Mouse (Mus musculus) forebrain, embryonic 11.5 days (tissue): Measurements from ENCODE around the gene Sema3g. TPM values are rescaled to one million over a fixed set of nuclear protein-coding genes. Genes with fewer than 3 reads are reported as not detected.
A peak's percentile ranks its signal among the peaks of the same experiment; 100 is the strongest.

Experiments
- ATAC-seq: fragments of 200-750 bp; cut with Nextera tagmentation; replicated peaks from 2 replicates; pipeline ENCODE4 v1.8.0; 2017; ENCODE audit warnings: moderate TSS enrichment; ENCODE audit not compliant: low FRiP score
- DNase-seq: peaks from one replicate; pipeline ENCODE4 v3.0.0-alpha.2; 2017; ENCODE audit warnings: low spot score
- H3K27ac ChIP-seq: fragments of 300-500 bp; sonication (generic); 2 replicates; pipeline ENCODE4 v1.5.1; 2014; ENCODE audit warnings: low read depth, low read length
- H3K27me3 ChIP-seq: fragments of 300-500 bp; sonication (generic); 2 replicates; pipeline ENCODE4 v1.6.1; 2014; ENCODE audit warnings: mild to moderate bottlenecking, low read length, mixed read lengths; ENCODE audit not compliant: control insufficient read depth, insufficient read depth
- H3K36me3 ChIP-seq: fragments of 300-500 bp; sonication (generic); 2 replicates; pipeline ENCODE4 v1.6.1; 2014; ENCODE audit warnings: mild to moderate bottlenecking, low read length, moderate library complexity, mixed read lengths; ENCODE audit not compliant: control insufficient read depth, insufficient read depth
- H3K4me1 ChIP-seq: fragments of 300-500 bp; sonication (generic); replicated peaks from 2 replicates; pipeline ENCODE4 v1.6.1; 2014; ENCODE audit warnings: low read length, mixed read lengths; ENCODE audit not compliant: control insufficient read depth, insufficient read depth
- H3K4me2 ChIP-seq: fragments of 300-500 bp; sonication (generic); 2 replicates; pipeline ENCODE4 v1.6.1; 2014; ENCODE audit warnings: low read depth, mild to moderate bottlenecking, low read length, moderate library complexity, mixed read lengths; ENCODE audit not compliant: severe bottlenecking
- H3K4me3 ChIP-seq: fragments of 300-500 bp; sonication (generic); 2 replicates; pipeline ENCODE4 v1.5.1; 2014; ENCODE audit warnings: low read depth, low read length
- H3K9ac ChIP-seq: fragments of 300-500 bp; sonication (generic); 2 replicates; pipeline ENCODE4 v1.6.1; 2014; ENCODE audit warnings: low read length
- H3K9me3 ChIP-seq: fragments of 300-500 bp; sonication (generic); 2 replicates; pipeline ENCODE4 v1.6.1; 2016; ENCODE audit warnings: low read length, mixed read lengths; ENCODE audit not compliant: control insufficient read depth
- WGBS: fragments of 180-500 bp; shearing (Covaris S2); extraction: QIAGEN DNeasy Blood & Tissue Kit; methylation state at CpG from one replicate; pipeline ENCODE4 v1.1.7; 2014; 5-methylcytosine and 5-hydroxymethylcytosine counted together
- polyA plus RNA-seq: library from polyadenylated mRNA; unstranded; fragments of >200 nt; fragmentation: Nextera tagmentation; extraction: Ambion mirVana; gene quantifications from 2 replicates; pipeline ENCODE4 v1.2.1, GENCODE M21; 2014

The Sema3g gene
- polyA plus RNA-seq, 1 experiment from 2014 or later, result 0.16 TPM

DNA sequence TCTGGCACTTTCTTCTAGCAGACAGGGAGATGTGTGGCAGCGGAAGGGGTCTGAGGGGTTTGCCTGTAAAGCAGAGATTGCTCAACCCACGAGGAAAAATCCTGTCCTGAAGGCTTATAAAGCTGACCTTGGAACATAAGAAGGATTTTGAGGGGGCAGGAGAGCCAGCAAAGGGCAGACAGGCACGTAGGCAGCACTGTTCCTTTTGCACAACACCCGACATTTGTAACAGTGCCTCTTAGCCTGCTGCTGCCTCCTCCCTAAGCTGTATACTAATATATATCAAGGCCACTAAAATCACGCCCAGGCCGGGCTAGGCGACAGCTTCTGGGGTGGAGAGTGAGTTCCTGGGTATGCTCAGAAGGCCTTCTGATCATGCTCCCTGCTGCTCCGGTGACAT, 12.8 kb downstream of the Sema3g start:
- WGBS, result 71% methylated on average over 8 of the region's 8 CpGs
- Histone ChIP-seq H3K27me3 (no peaks in the 10 kb centered on the region), H3K36me3 (no peaks in the 10 kb centered on the region), H3K9me3 (no peaks in the 10 kb centered on the region), H3K27ac (no peak overlapping the region), H3K4me1 (no peaks in the 10 kb centered on the region), H3K4me2 (no peak overlapping the region), H3K4me3 (no peak overlapping the region), H3K9ac (no peak overlapping the region)
- DNase-seq (no peak), ATAC-seq (no peak)

- ATAC-seq (no peak), DNase-seq (no peak)
- Histone ChIP-seq H3K4me1 (no peaks in the 10 kb centered on the region), H3K9me3 (no peaks in the 10 kb centered on the region), H3K36me3 (no peaks in the 10 kb centered on the region), H3K4me2 (no peak overlapping the region), H3K27me3 (no peaks in the 10 kb centered on the region), H3K27ac (no peak overlapping the region), H3K4me3 (no peak overlapping the region), H3K9ac (no peak overlapping the region)
- WGBS, result 91% methylated on average over 13 of the region's 13 CpGs
These were observed 14.9 kb downstream of the Sema3g start for GRCm38 (mm10) chr14:31232404-31233069.

DNA sequence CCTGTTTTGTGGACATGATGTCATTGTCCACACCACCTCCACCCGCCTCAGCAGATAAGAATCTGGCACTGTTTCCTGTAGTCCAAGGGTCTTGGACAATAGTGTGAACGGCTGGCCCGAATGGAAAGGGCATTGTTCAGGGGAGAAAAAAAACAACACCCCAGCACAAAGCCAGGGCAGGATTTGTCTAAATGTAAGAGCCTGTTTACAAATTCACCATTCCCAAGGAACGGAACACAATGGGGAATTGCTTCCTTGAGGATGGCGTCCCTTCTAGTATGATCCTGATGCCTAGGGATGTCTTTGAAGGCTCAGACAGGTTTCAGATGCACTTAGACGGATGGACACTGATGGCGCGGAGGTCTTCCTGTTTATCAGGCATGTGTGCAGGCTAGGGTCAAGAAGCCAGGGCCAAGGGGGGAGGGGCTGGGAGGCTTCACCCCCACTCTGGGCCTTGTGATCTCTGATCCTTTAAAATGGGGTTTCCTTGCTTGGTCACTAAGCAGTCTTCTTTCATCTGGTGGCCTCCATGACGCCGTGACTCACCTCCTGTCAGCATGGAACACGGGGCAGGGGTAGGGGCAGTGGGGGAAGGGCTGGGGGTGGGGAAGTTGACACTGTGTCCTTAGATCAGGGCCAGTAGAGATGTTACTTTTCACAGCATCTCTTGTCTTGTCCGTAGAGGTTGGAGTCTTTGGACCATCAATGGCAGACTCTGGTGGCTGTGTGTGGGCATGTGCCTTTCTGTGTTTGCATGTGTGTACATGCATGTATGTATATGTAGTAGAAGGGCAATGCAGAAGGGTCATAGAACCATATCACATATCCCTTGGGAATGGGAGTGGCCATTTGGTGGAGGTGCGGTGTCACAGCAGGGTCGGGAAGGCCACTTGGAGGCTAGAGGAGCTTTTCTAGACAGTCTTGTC, 15.7 kb downstream of the Sema3g start:
- WGBS, result 93% methylated on average over 14 of the region's 14 CpGs

DNA sequence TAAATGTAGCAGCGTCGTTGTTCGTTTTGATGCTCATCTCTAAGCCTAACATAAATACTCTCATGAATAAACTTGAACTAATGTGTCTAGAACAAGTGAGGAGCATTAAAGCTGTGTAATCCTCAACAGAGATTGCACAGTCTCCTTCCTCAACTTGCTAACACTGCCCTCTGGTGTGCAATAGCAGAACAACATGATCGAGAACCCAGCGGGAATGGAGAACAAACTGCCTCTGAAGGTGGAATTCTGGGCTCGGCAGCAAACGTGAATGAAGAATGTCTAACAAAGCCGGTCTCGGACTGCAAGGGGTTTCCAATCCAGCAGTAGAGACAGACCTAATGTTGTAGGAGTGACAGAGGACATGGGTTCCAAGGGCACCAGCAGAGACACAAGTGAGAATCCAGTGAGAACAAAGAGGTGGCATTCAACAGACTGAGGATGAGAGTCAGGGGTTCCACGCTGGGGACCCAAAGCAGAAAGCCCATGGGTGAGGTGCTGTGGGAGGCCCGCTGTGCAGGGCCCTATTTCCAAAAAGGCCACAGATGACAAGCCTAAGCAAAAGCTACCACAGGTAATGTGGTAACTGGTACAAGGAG, 16.4 kb downstream of the Sema3g start:
- H3K9ac ChIP-seq, result no peak overlapping the region; the same call in 1 of the 2 replicates
- ATAC-seq (0 out of 2 replicates have a peak, but pooled peaks have one; percentile 21), DNase-seq (peak; percentile 82)
- H3K27ac ChIP-seq, result no peak overlapping the region
- H3K4me1 ChIP-seq, result no peaks in the 10 kb centered on the region
- no peaks in the 10 kb centered on the region for H3K27me3 ChIP-seq
- H3K36me3 ChIP-seq, result no peaks in the 10 kb centered on the region
- no peak overlapping the region for H3K4me3 ChIP-seq
- no peaks in the 10 kb centered on the region for H3K9me3 ChIP-seq
- 25% methylated on average over 11 of the region's 11 CpGs for WGBS
- H3K4me2 ChIP-seq, result no peak overlapping the region

More for the DNA sequence above, 15.7 kb downstream of the Sema3g start:
- Histone ChIP-seq H3K36me3 (no peaks in the 10 kb centered on the region), H3K9me3 (no peaks in the 10 kb centered on the region), H3K27me3 (no peaks in the 10 kb centered on the region), H3K4me1 (no peaks in the 10 kb centered on the region), H3K27ac (no peak overlapping the region), H3K4me2 (no peak overlapping the region), H3K9ac (no peak overlapping the region), H3K4me3 (no peak overlapping the region)
- DNase-seq (no peak), ATAC-seq (no peak)

DNA sequence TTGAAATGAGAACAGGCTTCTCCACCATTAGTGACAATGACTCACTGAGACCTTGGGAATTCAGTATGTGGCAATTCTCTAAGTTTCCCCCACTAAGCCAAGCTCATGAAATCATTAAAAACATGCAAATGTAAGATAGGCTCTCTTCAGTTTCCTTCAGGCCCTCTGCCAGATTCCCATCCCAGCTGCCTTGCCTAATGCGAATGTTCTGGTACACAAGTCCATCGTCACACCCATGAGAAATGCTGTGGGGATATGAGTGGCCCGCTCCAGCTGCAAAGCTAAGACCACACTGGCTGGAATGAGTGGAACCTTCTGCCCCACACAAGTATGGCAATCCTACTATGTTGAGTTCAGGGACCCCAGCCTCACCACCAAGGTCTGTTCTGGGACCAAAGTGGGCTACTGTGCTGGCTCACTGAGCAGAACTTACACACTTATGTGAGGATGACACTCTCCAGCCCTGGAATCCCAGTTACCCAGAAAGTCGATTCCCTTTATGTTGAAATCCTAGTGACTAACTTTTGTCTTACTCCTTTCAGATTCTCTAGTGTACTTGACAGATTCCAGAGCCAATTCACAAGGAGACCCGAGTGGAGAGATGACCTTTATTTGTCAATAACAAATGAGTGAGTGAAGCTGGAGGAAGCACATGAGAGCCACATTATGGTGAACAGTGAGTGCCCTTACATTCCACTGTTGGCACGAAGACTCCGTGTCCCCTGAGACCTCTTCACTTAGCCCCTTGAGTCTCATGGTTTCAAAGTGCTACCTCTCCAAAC, 19.6 kb downstream of the Sema3g start:
- no peak overlapping the region for H3K4me2 ChIP-seq
- H3K4me3 ChIP-seq, result no peak overlapping the region
- no peak for ATAC-seq
- H3K36me3 ChIP-seq, result no peaks in the 10 kb centered on the region
- WGBS, result 85% methylated on average over 7 of the region's 7 CpGs
- no peak overlapping the region for H3K27ac ChIP-seq
- H3K9me3 ChIP-seq, result no peaks in the 10 kb centered on the region
- no peak overlapping the region for H3K9ac ChIP-seq
- no peaks in the 10 kb centered on the region for H3K4me1 ChIP-seq
- H3K27me3 ChIP-seq, result no peaks in the 10 kb centered on the region
- DNase-seq, result no peak

DNA sequence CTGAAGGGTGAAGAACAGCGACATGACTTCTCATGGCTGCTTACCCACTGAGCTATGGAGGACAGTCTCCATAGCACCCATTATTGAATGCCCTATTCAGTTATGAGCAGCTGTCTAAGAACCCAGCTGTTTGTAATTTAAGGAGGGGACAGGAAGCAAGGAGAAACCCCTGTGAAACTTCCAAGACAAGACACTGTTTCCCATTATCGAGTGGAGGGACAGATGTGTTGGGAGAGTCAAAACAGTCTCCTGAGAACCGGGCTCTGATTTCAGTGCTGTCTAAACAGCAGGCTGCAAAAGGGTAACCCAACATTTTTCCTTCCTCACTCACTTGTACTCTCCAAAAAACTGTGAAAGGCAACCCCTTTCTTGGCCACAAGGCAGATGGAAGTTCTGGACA, 22.9 kb downstream of the Sema3g start:
- Histone ChIP-seq H3K4me3 (no peak overlapping the region), H3K36me3 (no peaks in the 10 kb centered on the region), H3K27ac (no peak overlapping the region), H3K4me1 (no peaks in the 10 kb centered on the region), H3K9ac (no peak overlapping the region), H3K4me2 (no peak overlapping the region), H3K27me3 (no peaks in the 10 kb centered on the region), H3K9me3 (no peaks in the 10 kb centered on the region)
- WGBS, result 75% methylated on average over 3 of the region's 3 CpGs
- DNase-seq (no peak), ATAC-seq (no peak)

DNA sequence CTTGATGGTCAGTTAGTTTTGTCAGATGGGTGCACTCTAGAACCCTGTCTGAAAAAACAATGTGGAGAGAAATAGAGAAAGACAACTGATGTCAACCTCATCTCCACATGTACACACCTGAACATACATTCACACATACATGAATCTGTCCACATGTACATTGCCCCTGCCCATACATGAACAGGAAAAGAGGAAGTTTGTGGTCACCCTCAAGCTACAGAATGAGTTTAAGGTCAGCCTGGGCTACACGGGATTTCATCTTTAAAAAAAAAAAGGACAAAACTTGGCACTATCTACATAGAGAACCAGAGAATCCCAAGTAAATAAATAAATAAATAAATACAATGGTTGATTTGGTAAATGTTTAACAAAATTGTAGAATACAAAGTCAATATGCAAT, 27.1 kb downstream of the Sema3g start:
- no peak overlapping the region for H3K27ac ChIP-seq
- DNase-seq (no peak), ATAC-seq (no peak)
- 85% methylated on average over 1 of the region's 1 CpGs for WGBS
- no peaks in the 10 kb centered on the region for H3K27me3 ChIP-seq
- no peak overlapping the region for H3K4me2 ChIP-seq
- H3K9me3 ChIP-seq, result no peaks in the 10 kb centered on the region
- H3K36me3 ChIP-seq, result no peaks in the 10 kb centered on the region
- no peak overlapping the region for H3K9ac ChIP-seq
- no peak overlapping the region for H3K4me3 ChIP-seq
- H3K4me1 ChIP-seq, result no peaks in the 10 kb centered on the region

DNA sequence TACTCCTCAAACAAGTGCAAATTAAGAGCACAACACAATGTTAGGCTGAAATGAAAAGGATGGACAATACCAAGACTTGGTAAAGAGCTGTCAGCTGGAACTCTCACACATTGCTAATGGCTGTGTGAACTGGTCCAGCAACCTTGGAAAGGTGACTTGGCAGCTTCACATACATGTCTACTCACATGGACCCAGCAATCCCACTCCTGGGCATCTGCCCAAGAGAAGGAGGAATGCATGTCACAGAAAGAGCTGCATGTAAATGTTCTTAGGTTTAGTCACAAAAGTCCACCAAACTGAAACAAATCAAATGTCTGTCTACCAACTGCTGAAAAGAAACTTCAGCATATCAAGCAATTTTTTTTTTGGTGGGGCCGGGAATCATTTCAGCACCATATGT, 28.3 kb downstream of the Sema3g start:
- Histone ChIP-seq H3K9me3 (no peaks in the 10 kb centered on the region), H3K9ac (no peak overlapping the region), H3K4me2 (no peak overlapping the region), H3K4me1 (no peaks in the 10 kb centered on the region), H3K4me3 (no peak overlapping the region), H3K36me3 (no peaks in the 10 kb centered on the region), H3K27ac (no peak overlapping the region), H3K27me3 (no peaks in the 10 kb centered on the region)
- no peak for ATAC-seq
- no peak for DNase-seq
- WGBS, result 85% methylated on average over 1 of the region's 1 CpGs
